Mouse (Mus musculus) neural tube, embryonic 11.5 days (tissue): ENCODE data around the gene Apol10b. TPM values are rescaled to one million over a fixed set of nuclear protein-coding genes. Genes with fewer than 3 reads are reported as not detected.
"Not testable (repeated sequence)": the region's sequence is repeated elsewhere in the genome, so short reads cannot be mapped to it uniquely, and the experiment has no call there.

ENCODE experiments used
- ATAC-seq: fragments of 200-750 bp; cut with Nextera tagmentation; 2 replicates; pipeline ENCODE4 v1.8.0; 2017; ENCODE audit warnings: moderate number of reproducible peaks, mild to moderate bottlenecking, moderate TSS enrichment, moderate library complexity; ENCODE audit not compliant: insufficient read depth, low FRiP score, low TSS enrichment
- DNase-seq: peaks from one replicate; pipeline ENCODE4 v3.0.0-alpha.2; 2015; ENCODE audit warnings: low spot score
- H3K27ac ChIP-seq: fragments of 300-500 bp; sonication (generic); 2 replicates; pipeline ENCODE4 v1.5.1; 2014; ENCODE audit warnings: low read depth, mild to moderate bottlenecking, low read length
- H3K27me3 ChIP-seq: fragments of 300-500 bp; sonication (generic); 2 replicates; pipeline ENCODE4 v1.6.1; 2014; ENCODE audit warnings: mild to moderate bottlenecking, low read length, mixed read lengths; ENCODE audit not compliant: control insufficient read depth, insufficient read depth
- H3K36me3 ChIP-seq: fragments of 300-500 bp; sonication (generic); 2 replicates; pipeline ENCODE4 v1.6.1; 2014; ENCODE audit warnings: mild to moderate bottlenecking, low read length, moderate library complexity, mixed read lengths; ENCODE audit not compliant: control insufficient read depth, insufficient read depth
- H3K4me1 ChIP-seq: fragments of 300-500 bp; sonication (generic); 2 replicates; pipeline ENCODE4 v1.6.1; 2014; ENCODE audit warnings: low read length, mixed read lengths; ENCODE audit not compliant: control insufficient read depth, insufficient read depth
- H3K4me2 ChIP-seq: fragments of 300-500 bp; sonication (generic); 2 replicates; pipeline ENCODE4 v1.6.1; 2014; ENCODE audit warnings: low read depth, mild to moderate bottlenecking, moderate library complexity
- H3K4me3 ChIP-seq: fragments of 300-500 bp; sonication (generic); 2 replicates; pipeline ENCODE4 v1.5.1; 2014; ENCODE audit warnings: low read depth, low read length
- H3K9ac ChIP-seq: fragments of 300-500 bp; sonication (generic); 2 replicates; pipeline ENCODE4 v1.6.1; 2014; ENCODE audit warnings: mild to moderate bottlenecking, low read length
- H3K9me3 ChIP-seq: fragments of 300-500 bp; sonication (generic); 2 replicates; pipeline ENCODE4 v1.6.1; 2016; ENCODE audit warnings: low read length; ENCODE audit not compliant: control insufficient read depth
- WGBS: fragments of 180-500 bp; shearing (Covaris S2); extraction: QIAGEN DNeasy Blood & Tissue Kit; methylation state at CpG from one replicate; pipeline ENCODE4 v1.1.7; 2014; 5-methylcytosine and 5-hydroxymethylcytosine counted together
- polyA plus RNA-seq: library from polyadenylated mRNA; unstranded; fragments of >200 nt; fragmentation: Nextera tagmentation; extraction: Ambion mirVana; gene quantifications from 2 replicates; pipeline ENCODE4 v1.2.1, GENCODE M21; 2014

Apol10b gene
- polyA plus RNA-seq, 1 experiment from 2014 or later, result not detected

- not testable (repeated sequence) for ATAC-seq, H3K27ac ChIP-seq
- 41% methylated on average over 1 of the region's 1 CpGs for WGBS
Measured at GRCm38 (mm10) chr15:77539221-77539620, 56.7 kb downstream of the Apol10b start.

More at GRCm38 (mm10) chr15:77539221-77539620, 56.7 kb downstream of the Apol10b start:
- not testable (repeated sequence) for H3K36me3 ChIP-seq, H3K4me1 ChIP-seq, DNase-seq, H3K9ac ChIP-seq, H3K4me2 ChIP-seq, H3K4me3 ChIP-seq, H3K27me3 ChIP-seq, H3K9me3 ChIP-seq

Other genes with a start within 250 kb of the Apol10b start
- not detected in 2 replicates for gene Apol7a, start 197.0 kb downstream of the Apol10b start, polyA plus RNA-seq
- not detected in 2 replicates for gene Apol9a, start 185.0 kb downstream of the Apol10b start, polyA plus RNA-seq
- not detected in 2 replicates for gene Apol7b, start 148.6 kb downstream of the Apol10b start, polyA plus RNA-seq
- gene Apol10a, start 119.1 kb downstream of the Apol10b start, polyA plus RNA-seq, result not detected in 2 replicates
- gene Apol11a, start 87.9 kb downstream of the Apol10b start, polyA plus RNA-seq, result not detected in 2 replicates
- gene Apol7c, start 62.8 kb downstream of the Apol10b start, polyA plus RNA-seq, result not detected in 2 replicates
- not detected in 2 replicates for gene 1700025B11Rik, start 34.2 kb downstream of the Apol10b start, polyA plus RNA-seq
- gene Gm36245, start 3.1 kb upstream of the Apol10b start, polyA plus RNA-seq, result not detected in 2 replicates
- not detected in 2 replicates for gene Apol11b, start 47.2 kb upstream of the Apol10b start, polyA plus RNA-seq
- gene Apol7e, start 102.7 kb upstream of the Apol10b start, polyA plus RNA-seq, result not detected in 2 replicates
- not detected in 2 replicates for gene Apol9b, start 132.9 kb upstream of the Apol10b start, polyA plus RNA-seq
- gene Apol8, start 160.9 kb upstream of the Apol10b start, polyA plus RNA-seq, result 0.08 TPM in 1 of 2 replicates, not detected in the other
- 24.5 and 25.3 TPM in 2 replicates for gene Myh9, start 246.1 kb upstream of the Apol10b start, polyA plus RNA-seq